Mouse (Mus musculus) common myeloid progenitor, adult 5-6 weeks (primary cell): ENCODE measurements around the gene Gm10392. TPM values are rescaled to one million over a fixed set of nuclear protein-coding genes. Genes with fewer than 3 reads are reported as not detected.
A peak's percentile ranks its signal among the peaks of the same experiment; 100 is the strongest.

ENCODE experiments used
- ATAC-seq: replicated peaks from 2 replicates; pipeline ENCODE4 v1.8.0; 2016; ENCODE audit warnings: low read depth, mild to moderate bottlenecking, moderate TSS enrichment, inconsistent platforms; ENCODE audit not compliant: poor library complexity, severe bottlenecking
- total RNA-seq: library from RNA; stranded (forward); fragments of 200-1000, 187-1606 nt; gene quantifications from 2 replicates; pipeline ENCODE4 v1.2.3, GENCODE M21; 2017

Gm10392 gene
- total RNA-seq, 1 experiment from 2014 or later = 0.82 TPM

DNA sequence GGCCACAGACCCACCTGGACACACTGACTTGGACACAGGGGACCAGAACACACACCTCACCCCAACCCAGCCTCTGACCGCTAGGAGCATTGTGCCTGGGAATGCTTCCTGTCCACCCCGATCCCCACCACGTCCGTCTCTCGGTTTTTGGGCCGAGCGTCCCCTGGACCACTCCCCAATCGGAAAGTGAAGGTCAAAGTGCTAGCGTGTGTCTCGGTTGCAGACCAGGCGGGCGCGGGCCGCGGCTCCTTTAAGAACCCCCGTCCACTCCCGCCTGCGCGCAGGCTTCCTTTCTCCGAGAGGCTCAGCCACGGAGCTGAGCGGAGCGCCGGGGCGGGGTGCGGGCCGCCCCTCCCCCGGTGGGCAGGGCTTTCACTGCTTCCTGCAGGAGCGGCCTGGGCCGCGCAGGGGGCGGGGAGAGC, 26.1 kb downstream of the Gm10392 start:
- ATAC-seq = peak; percentile 53

DNA sequence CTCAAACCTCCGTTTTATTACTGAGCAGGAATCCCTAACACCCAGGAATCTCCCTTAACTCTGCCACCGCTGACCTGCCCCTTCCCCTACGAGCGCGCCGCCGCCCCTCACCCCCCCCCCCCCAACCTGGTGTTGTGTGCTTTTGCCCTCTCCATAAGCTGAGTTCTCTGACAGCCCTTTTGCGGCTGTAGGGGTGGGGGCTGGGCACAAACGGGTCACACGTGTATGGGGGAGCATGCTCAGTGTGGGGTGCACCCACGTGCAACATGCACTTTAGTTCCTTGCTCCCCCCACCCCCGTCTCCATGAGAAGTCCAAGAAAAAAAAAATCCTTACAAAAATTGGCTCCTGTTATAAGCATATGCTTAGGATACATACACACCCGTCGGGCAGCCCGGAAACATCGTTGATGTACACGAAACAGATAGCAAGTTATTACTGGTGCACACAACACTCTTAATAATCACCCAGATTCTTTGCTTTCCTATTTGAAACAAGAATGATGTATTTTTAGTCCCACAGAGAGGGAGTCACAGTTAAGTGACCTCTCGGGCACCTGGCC, 26.6 kb downstream of the Gm10392 start:
- ATAC-seq = no peak

DNA sequence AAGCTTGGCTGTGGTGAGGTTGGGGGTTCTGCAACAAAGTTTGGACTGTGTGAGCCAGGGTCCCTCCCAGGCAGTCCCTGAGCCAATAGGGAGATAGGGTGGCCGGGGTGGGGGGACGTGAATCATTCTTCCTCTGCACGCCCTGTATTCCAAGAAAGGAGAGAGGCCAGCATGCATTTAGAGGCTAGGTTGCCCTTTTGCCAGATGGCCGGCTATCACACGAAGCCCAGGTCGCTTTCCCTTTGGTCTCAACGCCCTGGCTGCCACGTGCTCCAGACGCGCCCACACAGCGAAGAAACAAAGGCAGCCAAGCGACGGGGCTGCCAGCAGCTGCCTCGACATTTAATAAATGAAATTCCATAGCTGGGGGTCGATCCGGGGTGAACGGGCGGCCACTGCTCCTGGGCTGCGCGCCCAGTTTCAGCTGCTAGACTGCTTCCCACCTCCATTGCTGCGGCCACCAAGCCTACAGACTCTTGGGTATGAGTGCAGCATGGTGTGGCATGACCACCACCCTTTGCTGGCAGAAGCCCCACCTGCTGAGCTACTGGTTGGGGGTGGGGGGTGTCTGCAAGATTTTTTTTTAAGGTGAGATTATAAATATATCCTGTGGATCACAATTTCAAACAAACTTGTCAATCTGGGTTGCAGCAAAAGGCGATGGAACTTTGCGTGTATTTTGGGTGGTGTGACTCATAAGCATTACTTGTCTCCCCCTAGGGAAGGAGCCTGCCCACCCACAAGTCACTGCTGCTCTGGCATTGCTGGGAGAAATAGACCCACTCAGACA, 27.3 kb downstream of the Gm10392 start:
- ATAC-seq = peak; percentile 10; the same call in 1 of the 2 replicates

DNA sequence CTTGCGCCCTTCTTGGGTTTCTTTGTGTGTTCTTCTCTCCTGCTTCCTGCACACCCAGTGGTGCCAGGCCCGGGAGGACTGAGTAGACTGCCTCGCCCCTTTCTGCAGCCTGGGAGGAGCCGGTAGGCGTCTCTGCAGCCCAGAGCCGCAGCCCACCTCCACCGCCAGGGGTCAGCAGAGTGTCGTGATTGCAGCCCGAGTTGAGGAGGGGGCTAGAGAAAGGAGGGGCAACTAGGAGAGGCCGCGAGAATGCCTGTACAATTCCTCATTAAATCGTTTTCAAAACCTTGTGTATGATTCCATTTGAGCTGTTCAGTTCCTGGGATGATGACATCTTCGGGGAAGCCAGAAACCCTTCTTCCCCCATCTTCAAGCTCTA, 27.9 kb downstream of the Gm10392 start:
- ATAC-seq = peak; percentile 74

DNA sequence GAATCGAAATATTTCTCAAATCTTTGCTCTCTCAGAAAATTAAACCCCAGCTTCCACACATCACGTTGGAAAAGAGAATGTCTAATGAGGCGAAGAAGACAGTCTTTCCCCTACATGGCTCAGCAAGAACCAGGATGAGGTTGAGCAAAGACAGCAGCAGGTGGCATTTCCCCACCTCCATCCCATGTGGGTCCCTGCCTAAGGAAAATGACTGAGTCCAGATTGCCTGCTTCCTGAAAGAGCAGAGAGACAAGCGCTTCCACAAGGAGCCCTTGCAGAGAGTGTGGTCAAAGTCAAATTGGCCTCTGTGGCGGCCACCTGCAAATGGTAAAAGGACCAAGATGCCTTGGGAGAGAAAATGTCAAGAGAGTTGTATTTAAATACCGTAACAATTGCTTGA, 28.5 kb downstream of the Gm10392 start:
- ATAC-seq = no peak

DNA sequence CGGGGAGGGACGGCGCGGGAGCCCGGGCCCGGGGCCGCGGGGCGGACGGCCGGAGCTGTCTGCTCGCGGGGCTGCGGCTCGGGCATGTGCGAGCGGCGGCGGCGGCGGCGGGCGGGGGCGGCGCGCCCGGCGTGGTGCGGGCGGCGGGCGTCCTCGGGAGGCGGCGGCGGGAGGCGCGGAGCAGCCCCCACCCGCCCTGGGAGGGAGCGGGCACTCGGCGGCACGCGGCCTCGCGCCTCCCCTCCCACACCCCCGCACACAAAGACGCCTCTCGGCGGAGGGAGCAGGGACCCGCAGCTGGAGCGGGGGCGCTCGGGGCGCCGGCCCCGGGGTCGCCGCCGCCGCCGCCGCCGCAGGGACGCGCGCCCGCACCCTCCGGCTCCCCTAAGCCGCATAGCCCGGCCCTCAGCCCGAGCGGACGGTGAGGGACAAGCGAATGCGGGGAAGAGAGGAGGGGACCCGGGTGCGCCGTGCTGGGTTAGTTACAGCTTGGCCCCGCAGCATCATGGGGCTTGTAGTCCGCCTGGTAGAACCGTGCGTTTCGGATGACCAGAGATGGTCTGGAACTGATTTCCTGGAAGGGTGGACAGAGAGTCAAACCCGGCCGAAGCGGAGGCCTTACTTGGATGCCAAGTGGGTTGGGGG, 29.3 kb downstream of the Gm10392 start, which contains the start of gene Ankrd13b:
Gene Ankrd13b, minus strand, starts transcription at position 88 of the 645 bp plus-strand sequence.
- no peak for ATAC-seq

DNA sequence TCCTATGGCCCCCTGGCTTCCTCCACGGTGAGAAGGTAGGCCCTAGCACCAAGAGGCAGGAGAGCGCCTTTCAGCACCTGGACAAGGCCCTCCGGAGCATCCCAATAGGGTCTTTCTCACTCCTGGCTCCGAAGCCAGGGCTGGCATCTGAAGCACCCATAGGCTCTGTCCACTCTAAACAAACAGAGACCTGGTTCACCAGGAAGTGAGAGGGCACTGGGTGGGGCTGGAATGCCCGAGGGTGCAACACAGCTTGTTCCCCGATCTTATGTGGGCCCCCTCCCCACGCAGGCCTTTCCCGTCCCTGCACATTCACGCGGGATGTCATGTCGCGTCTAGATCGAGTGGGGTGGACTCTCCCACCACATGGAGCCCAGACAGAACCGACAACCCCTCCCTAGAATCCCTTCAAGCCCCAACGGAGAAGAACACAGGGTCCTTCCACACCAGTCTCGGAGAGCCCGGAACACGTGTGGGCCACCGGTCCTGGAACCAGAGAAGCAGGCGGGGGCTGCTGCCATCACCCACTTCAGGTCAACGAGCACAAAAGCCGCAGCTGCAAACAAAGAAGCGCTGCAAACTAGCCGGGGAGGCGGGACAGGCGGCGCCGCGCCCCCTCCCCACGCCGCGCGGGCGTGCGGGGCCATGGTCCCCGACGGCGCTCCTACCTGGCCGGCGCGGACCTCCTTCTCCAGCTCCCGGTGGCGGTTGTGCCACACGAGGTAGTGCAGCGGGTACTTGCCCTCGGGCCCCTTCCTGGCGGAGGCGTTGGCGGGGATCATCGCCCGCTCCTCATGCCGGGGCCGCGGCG, 30.0 kb downstream of the Gm10392 start:
- no peak for ATAC-seq

DNA sequence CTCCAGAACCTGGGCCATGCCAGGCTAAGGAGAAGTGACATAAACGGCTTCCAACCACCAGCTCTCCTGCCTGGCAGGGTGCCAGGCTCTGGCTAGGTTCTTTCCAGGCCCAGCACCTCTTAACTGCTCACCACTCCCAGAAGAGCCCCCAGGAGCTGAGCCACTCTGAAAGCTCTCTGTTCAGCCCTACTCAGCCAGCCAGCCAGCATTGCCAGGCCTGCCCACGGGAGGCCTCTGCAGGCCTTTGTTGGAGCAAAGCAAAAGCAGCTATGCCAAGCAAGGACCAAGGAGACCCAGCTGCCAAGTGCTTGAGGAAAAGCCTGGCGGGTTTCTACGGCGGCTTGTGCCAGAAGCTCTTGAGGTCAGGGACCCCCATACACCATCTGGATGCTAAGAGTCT, 32.2 kb downstream of the Gm10392 start:
- no peak for ATAC-seq

DNA sequence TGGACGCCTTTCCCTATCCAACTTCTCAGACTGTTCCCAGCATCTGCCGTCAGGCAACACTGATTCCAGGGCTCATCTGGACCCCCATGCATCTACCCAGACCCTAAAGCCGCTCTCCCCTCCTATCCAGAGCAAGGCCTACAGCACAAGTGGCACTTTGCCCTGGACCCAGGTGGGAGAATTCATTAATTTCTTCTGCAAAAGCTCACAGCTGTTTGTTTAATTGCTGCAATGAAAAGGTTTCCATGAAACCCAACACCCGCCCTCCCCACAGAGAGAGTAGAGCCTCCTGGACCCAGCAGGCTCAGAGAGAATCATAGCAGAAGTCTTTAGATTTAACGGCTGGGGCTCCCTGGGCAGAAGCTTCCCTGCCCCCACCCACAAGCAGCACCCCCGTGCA, 33.8 kb downstream of the Gm10392 start:
- ATAC-seq = no peak

DNA sequence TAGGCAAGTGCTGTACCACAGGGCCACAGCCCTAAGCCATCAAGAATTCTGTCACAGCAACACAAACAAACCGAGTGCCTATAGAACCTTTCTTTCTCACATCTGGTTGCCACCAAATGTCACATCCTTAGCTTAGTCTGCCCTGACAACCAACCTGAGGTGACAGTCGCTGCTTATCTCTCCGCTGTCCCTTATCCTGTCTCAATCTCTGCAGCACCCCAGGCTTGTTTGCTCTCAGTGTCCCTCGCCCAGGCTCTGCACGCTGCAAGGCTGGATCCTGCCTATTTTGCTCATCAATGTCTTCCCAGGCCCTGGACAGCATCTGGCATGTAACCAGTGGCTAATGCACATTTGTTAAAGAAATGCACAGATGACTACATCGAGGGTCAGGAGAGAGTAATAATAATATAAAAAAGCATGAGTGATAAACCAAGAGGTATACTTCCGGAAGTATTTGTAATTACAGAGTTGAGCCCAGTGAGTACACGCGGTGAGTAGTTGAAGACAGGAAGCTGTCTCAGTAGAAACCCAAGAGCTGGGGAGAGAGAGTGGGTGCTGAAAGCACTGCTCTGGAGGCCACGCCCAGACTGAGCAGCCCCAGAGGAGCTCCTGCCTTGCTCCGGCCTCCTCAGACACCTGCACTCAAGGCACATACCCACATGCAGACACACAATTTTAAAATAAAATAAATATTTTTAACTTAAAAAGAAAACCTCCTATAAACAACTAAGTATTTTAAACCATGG, 35.3 kb downstream of the Gm10392 start:
- ATAC-seq = peak; percentile 67

DNA sequence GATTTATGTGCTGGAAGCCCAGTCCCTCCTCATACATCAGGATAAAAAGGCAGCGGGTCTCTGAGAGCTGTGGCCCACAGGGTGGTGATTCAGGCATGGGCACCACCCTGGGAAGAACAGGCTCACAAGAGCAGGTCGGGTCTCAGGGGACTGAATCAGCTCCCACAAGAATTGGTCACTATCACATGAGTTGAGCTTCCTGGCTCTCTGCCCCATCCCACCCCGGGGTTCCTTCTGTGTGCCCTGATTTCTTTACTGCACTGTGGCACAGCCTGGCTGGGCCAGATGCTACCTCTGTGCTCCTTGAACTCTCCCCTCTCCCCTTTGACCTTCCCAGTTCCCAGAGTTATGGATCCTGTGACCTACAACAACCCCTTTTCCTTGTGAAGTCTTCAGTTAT, 36.0 kb downstream of the Gm10392 start:
- no peak for ATAC-seq

DNA sequence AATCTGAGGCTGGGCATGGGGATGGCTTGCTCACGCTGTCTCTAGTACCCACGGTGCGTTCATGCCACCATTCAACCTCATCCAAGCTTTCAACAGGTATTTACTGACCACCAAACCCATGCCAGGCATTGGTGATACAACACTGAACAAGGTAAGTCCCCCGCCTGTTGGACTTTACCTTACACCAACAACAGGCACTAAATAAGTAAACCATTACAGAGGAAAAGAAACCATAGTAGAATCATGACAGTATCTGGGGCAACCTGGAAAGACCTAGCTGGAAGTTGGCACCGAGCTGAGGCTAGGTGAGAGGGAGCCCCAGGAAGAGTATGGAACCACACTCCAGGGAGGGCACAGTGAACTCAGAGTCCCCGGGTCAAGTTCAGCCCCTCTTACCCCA, 42.1 kb downstream of the Gm10392 start:
- no peak for ATAC-seq

DNA sequence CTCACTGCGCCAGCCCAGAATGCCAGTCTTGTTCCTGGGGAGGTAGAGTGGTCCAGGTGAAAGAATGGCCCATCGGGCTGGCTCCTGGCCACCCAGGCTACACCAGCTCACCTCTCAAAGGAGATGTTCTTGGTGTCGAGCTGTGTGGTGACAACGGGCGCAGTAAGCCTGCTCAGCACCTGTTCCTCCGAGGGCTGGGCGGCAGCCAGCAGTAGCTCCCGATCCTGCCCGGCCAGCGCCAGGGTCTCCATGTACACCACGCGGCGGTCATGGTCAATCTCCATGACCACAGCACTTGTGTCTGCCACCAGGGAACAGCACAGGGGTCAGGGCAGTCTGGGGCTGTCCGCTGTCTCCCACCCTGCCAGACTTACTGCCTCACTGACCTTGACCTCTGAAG, 42.8 kb downstream of the Gm10392 start:
- no peak for ATAC-seq

DNA sequence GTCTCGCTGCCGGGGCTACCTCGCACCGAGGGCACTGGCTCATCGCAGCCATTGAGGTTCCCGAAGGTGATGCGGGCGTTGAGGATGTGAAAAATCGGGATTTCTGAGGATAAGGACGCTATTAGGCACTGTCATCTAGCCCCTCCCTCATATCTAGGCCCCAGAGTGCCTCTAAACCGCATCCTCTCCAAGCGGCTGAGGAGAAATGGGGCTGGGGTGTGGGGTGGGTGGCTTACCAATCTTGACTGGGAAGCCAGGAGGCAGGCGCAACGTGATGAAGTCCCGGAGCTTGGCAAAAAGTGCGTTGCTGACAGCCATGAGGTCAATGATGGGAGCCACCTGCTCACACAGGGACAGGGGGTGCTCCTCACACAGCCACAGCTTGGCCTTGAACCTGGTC, 46.2 kb downstream of the Gm10392 start:
- no peak for ATAC-seq

DNA sequence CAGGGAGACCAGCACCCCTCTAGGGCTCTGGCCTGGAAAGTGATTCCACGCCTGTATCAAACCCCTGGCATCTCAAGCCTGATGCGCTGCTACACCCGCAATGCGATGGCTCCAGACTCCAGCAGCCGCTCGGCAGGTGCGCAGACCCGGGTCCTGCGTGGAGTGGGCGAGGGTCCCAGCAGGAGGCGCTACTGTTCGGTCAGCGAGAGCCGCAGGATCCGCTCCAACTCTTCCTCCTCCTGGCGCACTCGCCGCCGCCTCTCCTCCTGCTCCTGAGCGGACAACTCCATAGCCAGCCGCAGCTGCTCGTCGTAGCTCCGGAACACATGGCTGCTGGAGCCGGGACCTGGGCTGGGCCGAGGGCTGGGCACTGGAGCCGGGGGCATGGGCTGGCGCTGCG, 47.6 kb downstream of the Gm10392 start:
- ATAC-seq = no peak

DNA sequence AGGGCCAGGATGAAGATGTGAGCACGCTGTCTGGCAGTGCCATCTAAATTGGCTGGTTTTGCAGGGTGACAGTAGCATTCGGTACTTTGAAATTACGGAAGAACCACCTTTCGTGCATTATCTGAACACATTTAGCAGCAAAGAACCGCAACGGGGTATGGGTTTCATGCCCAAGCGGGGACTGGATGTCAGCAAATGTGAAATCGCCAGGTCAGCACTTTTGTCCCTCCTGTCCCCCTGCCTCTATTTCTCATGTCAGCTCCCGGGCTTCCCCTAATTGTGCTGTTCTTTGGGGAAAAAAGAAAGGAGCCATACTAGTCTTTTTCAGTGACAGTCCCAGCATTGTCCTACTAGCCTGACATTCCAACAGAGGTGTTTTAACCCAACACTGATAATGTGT, 50.6 kb downstream of the Gm10392 start:
- ATAC-seq = no peak

DNA sequence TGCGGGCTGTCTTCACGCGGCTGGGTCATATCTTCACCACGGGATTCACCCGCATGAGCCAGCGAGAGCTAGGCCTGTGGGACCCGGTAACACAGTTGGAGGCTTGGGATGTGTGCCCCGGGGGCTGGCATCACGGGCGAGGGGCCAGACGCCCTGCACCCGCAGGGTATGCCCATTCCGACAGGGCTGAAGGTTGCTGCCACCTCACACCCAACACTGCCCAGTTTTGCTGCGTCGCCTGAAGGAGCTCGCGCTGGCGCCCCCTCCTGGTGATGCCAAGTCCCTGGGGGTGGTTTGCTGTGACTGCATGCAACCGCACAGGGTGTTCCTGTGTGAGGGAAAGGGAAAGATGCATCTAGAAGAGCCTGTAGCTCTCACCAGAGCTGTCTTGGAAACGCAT, 51.2 kb downstream of the Gm10392 start:
- ATAC-seq = peak; percentile 67

DNA sequence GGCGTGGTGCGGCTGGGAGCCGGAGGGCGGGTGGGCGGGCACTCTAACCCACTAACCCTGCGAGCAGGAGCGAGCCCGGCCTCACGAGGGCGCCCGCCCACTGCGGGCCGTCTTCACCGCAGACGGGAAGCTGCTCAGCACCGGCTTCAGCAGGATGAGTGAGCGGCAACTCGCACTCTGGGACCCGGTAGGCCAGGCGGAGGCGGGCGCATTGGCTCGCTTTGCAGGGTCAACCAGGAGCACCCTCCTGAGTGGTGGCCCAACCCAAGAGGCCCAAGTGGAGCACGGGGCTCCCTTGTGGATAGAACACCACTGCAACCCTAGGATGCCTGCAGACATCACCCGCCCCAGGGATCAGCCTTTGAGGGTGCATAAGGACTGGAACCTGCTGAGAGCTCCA, 51.8 kb downstream of the Gm10392 start:
- ATAC-seq = peak; percentile 76
